Mouse (Mus musculus) cerebellum, postnatal 10 days (tissue): Measurements from ENCODE around the gene Olfr968.

ENCODE experiments used
- DNase-seq, 2 experiments: peaks; one replicate each; pipeline ENCODE4 v3.0.0; 2021; ENCODE audit warnings: mixed read lengths in 2 of 2

Gene Olfr968

DNA sequence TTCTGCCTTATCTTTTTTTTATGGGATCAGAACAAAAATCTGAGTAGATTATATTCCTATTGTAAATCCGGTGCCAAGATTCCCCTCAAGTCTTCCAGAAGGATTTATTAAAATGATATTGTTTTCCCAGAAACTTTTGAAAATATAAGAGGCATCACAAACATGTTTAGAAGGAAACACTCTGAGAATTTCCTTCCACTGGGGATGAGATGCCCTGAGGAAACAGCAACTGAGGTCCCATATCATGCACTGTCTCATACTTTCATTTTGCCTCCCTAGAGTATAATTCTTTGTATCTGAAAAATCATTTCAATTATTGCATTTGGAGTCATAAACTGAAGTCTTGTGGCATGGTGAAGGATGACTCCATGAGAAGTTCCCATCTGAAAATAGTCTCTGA is at the start of gene Olfr968:
TSS of gene Olfr968 (minus strand) at position 101 of the 400 bp plus-strand sequence.
- DNase-seq, result no peak

DNA sequence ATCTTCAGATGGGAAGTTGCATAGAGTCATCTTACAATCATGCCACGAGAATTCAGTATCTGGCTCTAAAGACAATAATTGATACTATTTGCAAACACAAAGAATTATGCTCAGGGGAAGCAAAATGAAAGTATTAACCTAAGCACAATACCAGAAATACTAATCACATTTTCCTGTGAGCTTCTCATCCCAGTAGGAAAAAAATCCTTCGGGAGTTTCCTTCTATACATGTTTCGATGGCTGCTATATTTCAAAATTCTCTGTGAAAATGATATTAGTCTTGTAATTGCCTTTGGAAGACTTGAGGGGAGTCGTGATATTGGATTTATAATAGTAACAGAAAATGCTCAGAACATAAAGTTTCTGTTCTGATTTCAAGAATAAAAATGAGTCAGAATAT is 25.5 kb upstream of the Olfr968 start, which contains the start of gene Olfr970:
TSS of gene Olfr970 (plus strand) at position 301 of the 400 bp plus-strand sequence.
- DNase-seq, result no peak

DNA sequence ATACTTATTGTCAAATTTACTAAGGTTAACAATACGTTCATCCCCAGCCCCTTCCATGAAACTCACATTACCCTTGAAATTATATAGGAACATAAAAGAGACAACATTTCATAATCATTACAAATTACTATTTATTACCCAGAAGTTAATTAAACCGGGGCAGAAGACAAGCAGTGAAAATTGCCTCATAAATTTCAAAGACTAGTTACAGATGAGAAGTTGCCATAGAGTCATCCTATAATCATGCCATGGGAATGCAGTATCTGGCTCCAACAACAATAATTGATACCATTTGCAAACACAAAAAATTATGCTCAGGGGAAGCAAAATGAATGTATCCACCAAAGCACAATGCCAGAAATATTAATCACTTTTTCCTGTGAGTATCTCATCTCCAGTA is 7.5 kb upstream of the Olfr968 start, which contains the start of gene Olfr969:
TSS of gene Olfr969 (plus strand) at position 388 of the 400 bp plus-strand sequence.
- DNase-seq, result no peak

DNA sequence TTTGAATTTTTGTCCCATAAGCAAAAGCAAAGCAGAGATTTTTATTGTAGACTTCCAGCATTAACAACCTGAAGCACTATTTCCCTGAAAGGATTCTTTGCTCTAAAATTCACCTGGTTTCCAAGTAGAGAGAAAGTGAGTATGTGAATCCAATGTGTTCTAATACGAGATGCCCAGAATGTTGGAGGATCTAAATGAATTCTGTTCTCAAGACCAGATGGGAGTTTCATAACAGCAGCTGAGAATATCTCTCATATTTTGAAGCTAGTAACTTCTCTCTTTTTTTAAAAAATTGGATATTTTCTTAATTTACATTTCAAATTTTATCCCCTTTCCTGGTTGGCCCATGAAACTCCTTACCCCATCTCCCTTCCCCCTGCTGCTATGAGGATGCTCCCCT is 36.6 kb downstream of the Olfr968 start:
- no peak for DNase-seq

DNA sequence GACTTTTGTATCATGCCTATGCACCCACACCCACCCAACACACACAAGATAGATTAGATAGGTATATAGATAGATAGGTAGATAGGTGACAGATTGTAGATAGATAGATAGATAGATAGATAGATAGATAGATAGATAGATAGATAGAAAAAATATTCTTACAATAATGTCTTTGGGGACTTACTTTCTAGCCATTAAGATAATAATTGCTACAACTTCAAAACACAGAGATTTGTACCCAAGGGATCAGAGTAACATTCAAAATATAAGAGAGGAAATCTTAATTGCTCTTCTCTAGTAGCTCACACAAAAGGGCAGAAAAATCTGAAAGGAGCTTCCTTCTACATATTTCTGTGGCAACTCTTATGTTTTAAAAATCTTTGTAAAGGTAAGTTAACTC is 37.1 kb downstream of the Olfr968 start, which contains the start of gene Olfr967:
TSS of gene Olfr967 (plus strand) at position 301 of the 400 bp plus-strand sequence.
- no peak for DNase-seq

DNA sequence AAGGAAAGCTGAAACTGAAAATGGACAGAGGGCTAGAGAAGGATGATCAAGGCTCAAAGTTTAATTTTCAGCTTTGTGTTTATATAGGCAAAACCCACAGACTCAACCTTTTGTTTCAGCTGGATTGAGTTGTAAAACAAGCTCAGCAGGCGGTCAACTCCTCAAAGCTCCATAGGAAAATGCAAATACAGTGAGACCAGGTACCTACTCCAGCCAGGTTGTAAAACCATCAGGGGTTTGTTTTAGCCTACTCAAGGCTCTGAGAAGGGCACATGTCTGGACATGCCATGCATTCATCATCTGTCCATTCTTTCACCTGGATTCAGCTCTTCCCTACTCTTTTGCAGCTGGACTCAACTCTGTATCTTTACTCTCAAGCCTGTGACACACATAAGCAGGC is 42.3 kb downstream of the Olfr968 start:
- no peak for DNase-seq

DNA sequence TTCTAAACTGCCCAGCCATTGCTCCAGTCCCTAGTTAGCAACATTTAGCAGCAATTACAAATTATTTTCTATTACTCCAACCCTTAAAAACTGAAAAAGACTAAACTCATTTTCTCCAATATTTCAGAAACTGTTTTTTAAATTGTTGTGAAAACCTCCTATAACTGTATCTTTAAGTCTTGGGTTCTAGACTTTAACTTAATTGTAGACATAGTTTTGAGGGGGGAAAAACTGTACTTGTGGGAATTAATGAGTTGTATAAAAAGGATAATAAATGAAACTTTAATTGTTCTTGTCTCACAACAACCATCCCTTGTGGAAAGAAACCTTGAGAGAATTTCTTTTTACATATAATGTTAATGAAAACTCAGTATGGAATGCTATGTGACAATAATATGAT is 52.4 kb downstream of the Olfr968 start, which contains the start of gene Olfr150:
TSS of gene Olfr150 (plus strand) at position 301 of the 400 bp plus-strand sequence.
- DNase-seq, result no peak
